Mouse (Mus musculus) kidney, embryonic 14.5 days (tissue): Measurements from ENCODE around the gene Capn1. TPM values are rescaled to one million over a fixed set of nuclear protein-coding genes. Genes with fewer than 3 reads are reported as not detected.

ENCODE experiments used
- ATAC-seq: fragments of 200-750 bp; cut with Nextera tagmentation; 2 replicates; pipeline ENCODE4 v1.8.0; 2017; ENCODE audit warnings: moderate number of reproducible peaks, mild to moderate bottlenecking, moderate TSS enrichment, moderate library complexity; ENCODE audit not compliant: low FRiP score, low TSS enrichment
- H3K27ac ChIP-seq: fragments of 300-500 bp; sonication (generic); 2 replicates; pipeline ENCODE4 v1.5.1; 2014; ENCODE audit warnings: low read depth, mild to moderate bottlenecking, low read length, moderate library complexity, mixed read lengths
- H3K27me3 ChIP-seq: fragments of 300-500 bp; sonication (generic); 2 replicates; pipeline ENCODE4 v1.6.1; 2014; ENCODE audit warnings: mild to moderate bottlenecking, low read length; ENCODE audit not compliant: control insufficient read depth, insufficient read depth
- H3K36me3 ChIP-seq: fragments of 300-500 bp; sonication (generic); 2 replicates; pipeline ENCODE4 v1.6.1; 2014; ENCODE audit warnings: low read length, mixed read lengths; ENCODE audit not compliant: control insufficient read depth, insufficient read depth
- H3K4me1 ChIP-seq: fragments of 300-500 bp; sonication (generic); 2 replicates; pipeline ENCODE4 v1.6.1; 2014; ENCODE audit warnings: low read length, mixed read lengths; ENCODE audit not compliant: control insufficient read depth, insufficient read depth
- H3K4me2 ChIP-seq: fragments of 300-500 bp; sonication (generic); replicated peaks from 2 replicates; pipeline ENCODE4 v1.6.1; 2014; ENCODE audit warnings: low read depth, mild to moderate bottlenecking, low read length
- H3K4me3 ChIP-seq: fragments of 300-500 bp; sonication (generic); 2 replicates; pipeline ENCODE4 v1.5.1; 2014; ENCODE audit warnings: mild to moderate bottlenecking, low read length
- H3K9ac ChIP-seq: fragments of 300-500 bp; sonication (generic); 2 replicates; pipeline ENCODE4 v1.6.1; 2014; ENCODE audit warnings: low read depth, mild to moderate bottlenecking, low read length, moderate library complexity
- H3K9me3 ChIP-seq: fragments of 300-500 bp; sonication (generic); 2 replicates; pipeline ENCODE4 v1.6.1; 2016; ENCODE audit warnings: low read length; ENCODE audit not compliant: control insufficient read depth
- WGBS: fragments of 180-500 bp; shearing (Covaris S2); extraction: QIAGEN DNeasy Blood & Tissue Kit; methylation state at CpG from one replicate; pipeline ENCODE4 v1.1.7; 2014; 5-methylcytosine and 5-hydroxymethylcytosine counted together
- polyA plus RNA-seq: library from polyadenylated mRNA; unstranded; fragments of >200 nt; fragmentation: Nextera tagmentation; extraction: Ambion mirVana; gene quantifications from 2 replicates; pipeline ENCODE4 v1.2.1, GENCODE M21; 2014

The Capn1 gene
- polyA plus RNA-seq, 1 experiment from 2014 or later, result 8.6 TPM

DNA sequence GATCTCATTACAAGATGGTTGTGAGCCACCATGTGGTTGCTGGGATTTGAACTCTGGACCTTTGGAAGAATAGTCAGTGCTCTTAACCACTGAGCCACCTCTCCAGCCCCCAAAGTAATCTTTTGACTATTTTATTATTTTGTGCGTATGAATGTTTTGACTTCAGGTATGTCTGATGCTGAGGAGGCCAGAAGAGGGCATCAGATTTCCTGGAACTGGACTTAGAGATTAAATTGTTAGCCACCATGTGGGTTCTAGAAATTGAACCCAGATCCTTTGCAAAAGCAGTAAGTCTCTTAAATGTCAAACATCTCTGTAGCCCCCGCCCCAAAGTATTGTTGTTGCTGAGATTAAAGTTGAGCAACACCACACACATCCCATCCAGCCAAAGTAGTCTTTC is 49.8 kb downstream of the Capn1 start:
- Histone ChIP-seq H3K27ac (no peak overlapping the region), H3K9me3 (no peaks in the 10 kb centered on the region), H3K4me3 (no peak overlapping the region), H3K27me3 (no peaks in the 10 kb centered on the region), H3K4me2 (no peak overlapping the region), H3K9ac (no peak overlapping the region), H3K36me3 (peaks cover 8% of the 10 kb centered on the region; the same call in 1 of the 2 replicates), H3K4me1 (peaks cover 16% of the 10 kb centered on the region)
- 92% methylated on average over 2 of the region's 2 CpGs for WGBS
- no peak for ATAC-seq

DNA sequence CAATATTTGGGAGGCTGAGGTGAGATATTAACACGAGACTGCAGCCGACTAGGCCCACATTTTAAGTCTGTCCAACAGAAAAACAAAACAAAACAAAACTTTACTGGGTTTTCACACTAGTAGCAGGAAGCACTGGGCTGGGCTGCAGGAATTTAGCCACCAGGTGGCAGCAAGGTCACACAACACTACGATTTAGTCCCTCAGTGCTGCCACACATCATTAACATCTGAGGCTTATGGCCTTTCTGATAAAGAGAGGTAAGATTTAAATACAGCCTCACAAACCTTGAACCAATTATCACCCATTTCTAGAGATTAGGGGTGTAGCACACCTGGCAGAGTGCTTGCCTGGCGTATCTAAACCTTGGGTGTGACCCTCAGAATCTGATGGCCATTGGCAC is 50.4 kb downstream of the Capn1 start:
- no peak for ATAC-seq
- Histone ChIP-seq H3K9ac (no peak overlapping the region), H3K36me3 (peaks cover 13% of the 10 kb centered on the region; the same call in 1 of the 2 replicates), H3K4me3 (no peak overlapping the region), H3K4me1 (peaks cover 18% of the 10 kb centered on the region), H3K4me2 (no peak overlapping the region), H3K27ac (peak overlapping the region; percentile 24; the same call in 1 of the 2 replicates), H3K9me3 (no peaks in the 10 kb centered on the region), H3K27me3 (no peaks in the 10 kb centered on the region)
- 7% methylated on average over 4 of the region's 4 CpGs for WGBS

GRCm38 (mm10) chr19:5964804-5965203 is 50.9 kb downstream of the Capn1 start:
- Histone ChIP-seq H3K9me3 (no peaks in the 10 kb centered on the region), H3K27ac (peak overlapping the region; percentile 24; the same call in 1 of the 2 replicates), H3K4me2 (peak overlapping the region; percentile 51; the same call in 1 of the 2 replicates), H3K4me3 (peak overlapping the region; percentile 54; the same call in 1 of the 2 replicates), H3K36me3 (peaks cover 14% of the 10 kb centered on the region; the same call in 1 of the 2 replicates), H3K27me3 (no peaks in the 10 kb centered on the region), H3K9ac (0 out of 2 replicates have a peak overlapping the region, but pooled peaks have one; percentile 57), H3K4me1 (peaks cover 18% of the 10 kb centered on the region)
- 87% methylated on average over 2 of the region's 2 CpGs for WGBS
- ATAC-seq, result no peak

GRCm38 (mm10) chr19:5963883-5964562 is 51.7 kb downstream of the Capn1 start, which contains the start of gene Pola2:
Gene Pola2, minus strand, starts transcription at chr19:5964202.
- Histone ChIP-seq H3K9ac (peak within 1 kb of the TSS; percentile 57), H3K27ac (peak within 1 kb of the TSS; percentile 57), H3K4me2 (peak within 1 kb of the TSS; percentile 51), H3K36me3 (peaks cover 20% of the 10 kb centered on the region; the same call in 1 of the 2 replicates), H3K9me3 (no peaks in the 10 kb centered on the region), H3K27me3 (no peaks in the 10 kb centered on the region), H3K4me3 (peak within 1 kb of the TSS; percentile 54), H3K4me1 (peaks cover 18% of the 10 kb centered on the region)
- ATAC-seq, result peak; percentile 90
- under 1% methylated on average over 48 of the region's 50 CpGs for WGBS

- 19% methylated on average over 1 of the region's 1 CpGs for WGBS
- H3K4me3 ChIP-seq, result peak overlapping the region; percentile 54
- no peak overlapping the region for H3K27ac ChIP-seq
- peak overlapping the region; percentile 51 for H3K4me2 ChIP-seq
- peaks cover 18% of the 10 kb centered on the region for H3K4me1 ChIP-seq
- H3K27me3 ChIP-seq, result no peaks in the 10 kb centered on the region
- no peak for ATAC-seq
- H3K36me3 ChIP-seq, result peaks cover 33% of the 10 kb centered on the region
- no peaks in the 10 kb centered on the region for H3K9me3 ChIP-seq
- peak overlapping the region; percentile 57; the same call in 1 of the 2 replicates for H3K9ac ChIP-seq
These were observed 53.0 kb downstream of the Capn1 start for GRCm38 (mm10) chr19:5962651-5963050.

DNA sequence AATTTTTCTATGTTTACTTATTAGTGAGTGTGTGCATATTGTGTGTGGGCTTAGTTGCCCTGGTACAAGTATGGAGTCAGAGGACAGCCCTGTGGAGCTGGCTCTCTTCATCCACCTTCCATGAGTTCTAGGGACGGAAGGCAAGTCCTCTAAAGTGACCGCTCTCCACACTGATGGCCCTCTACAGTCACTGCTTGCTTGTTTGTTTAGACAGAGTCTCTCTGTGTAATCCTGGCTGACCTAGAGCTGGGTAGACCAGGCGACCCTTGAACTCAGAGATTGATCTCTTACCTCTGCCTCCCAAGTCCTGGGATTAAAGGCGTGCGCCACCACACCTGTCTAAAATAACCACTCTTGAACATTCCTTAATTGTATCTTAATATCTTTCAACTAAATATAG is 58.3 kb downstream of the Capn1 start:
- peaks cover 62% of the 10 kb centered on the region for H3K36me3 ChIP-seq
- H3K27me3 ChIP-seq, result no peaks in the 10 kb centered on the region
- 85% methylated on average over 5 of the region's 5 CpGs for WGBS
- H3K9me3 ChIP-seq, result no peaks in the 10 kb centered on the region
- ATAC-seq, result no peak
- H3K4me1 ChIP-seq, result peaks cover 42% of the 10 kb centered on the region
- H3K4me2 ChIP-seq, result no peak overlapping the region
- H3K27ac ChIP-seq, result no peak overlapping the region
- H3K4me3 ChIP-seq, result no peak overlapping the region
- no peak overlapping the region for H3K9ac ChIP-seq

DNA sequence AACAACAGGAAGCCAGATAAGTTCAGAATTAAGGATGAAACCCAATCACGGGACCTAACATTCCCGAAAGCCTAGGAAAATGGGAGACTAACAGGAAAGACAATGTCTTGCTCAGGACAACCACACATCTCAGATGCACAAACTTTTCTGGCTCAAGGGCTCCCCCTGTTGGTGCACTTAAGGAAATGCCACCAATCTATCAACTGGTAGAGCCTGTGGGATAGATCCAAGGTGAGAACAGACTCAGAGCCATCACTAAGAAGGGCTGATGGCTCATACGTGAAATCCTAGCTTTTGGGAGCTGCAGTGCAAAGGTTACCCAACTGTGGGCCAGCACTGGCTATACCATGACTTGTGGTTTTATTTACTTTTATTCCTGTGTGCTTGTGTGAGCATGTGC is 59.0 kb downstream of the Capn1 start:
- ATAC-seq, result peak; percentile 28; the same call in 1 of the 2 replicates
- 16% methylated on average over 3 of the region's 3 CpGs for WGBS
- Histone ChIP-seq H3K4me2 (no peak overlapping the region), H3K4me1 (peaks cover 40% of the 10 kb centered on the region), H3K9ac (no peak overlapping the region), H3K9me3 (no peaks in the 10 kb centered on the region), H3K4me3 (no peak overlapping the region), H3K27me3 (no peaks in the 10 kb centered on the region), H3K27ac (no peak overlapping the region; the same call in 1 of the 2 replicates), H3K36me3 (peaks cover 68% of the 10 kb centered on the region)

GRCm38 (mm10) chr19:5955704-5956670 is 59.7 kb downstream of the Capn1 start:
- peak; percentile 44; the same call in 1 of the 2 replicates for ATAC-seq
- Histone ChIP-seq H3K9me3 (no peaks in the 10 kb centered on the region), H3K9ac (no peak overlapping the region), H3K4me3 (no peak overlapping the region), H3K4me2 (peak overlapping the region; percentile 27), H3K4me1 (peaks cover 36% of the 10 kb centered on the region), H3K27ac (peak overlapping the region; percentile 73), H3K27me3 (no peaks in the 10 kb centered on the region), H3K36me3 (peaks cover 68% of the 10 kb centered on the region)
- WGBS, result 68% methylated on average over 28 of the region's 28 CpGs
